Mouse (Mus musculus): ENCODE data around the gene Nmur1. TPM values are rescaled to one million over a fixed set of nuclear protein-coding genes. Genes with fewer than 3 reads are reported as not detected.

The Nmur1 gene
- polyA plus RNA-seq, 1 experiment from 2014 or later: 0.12 TPM

DNA sequence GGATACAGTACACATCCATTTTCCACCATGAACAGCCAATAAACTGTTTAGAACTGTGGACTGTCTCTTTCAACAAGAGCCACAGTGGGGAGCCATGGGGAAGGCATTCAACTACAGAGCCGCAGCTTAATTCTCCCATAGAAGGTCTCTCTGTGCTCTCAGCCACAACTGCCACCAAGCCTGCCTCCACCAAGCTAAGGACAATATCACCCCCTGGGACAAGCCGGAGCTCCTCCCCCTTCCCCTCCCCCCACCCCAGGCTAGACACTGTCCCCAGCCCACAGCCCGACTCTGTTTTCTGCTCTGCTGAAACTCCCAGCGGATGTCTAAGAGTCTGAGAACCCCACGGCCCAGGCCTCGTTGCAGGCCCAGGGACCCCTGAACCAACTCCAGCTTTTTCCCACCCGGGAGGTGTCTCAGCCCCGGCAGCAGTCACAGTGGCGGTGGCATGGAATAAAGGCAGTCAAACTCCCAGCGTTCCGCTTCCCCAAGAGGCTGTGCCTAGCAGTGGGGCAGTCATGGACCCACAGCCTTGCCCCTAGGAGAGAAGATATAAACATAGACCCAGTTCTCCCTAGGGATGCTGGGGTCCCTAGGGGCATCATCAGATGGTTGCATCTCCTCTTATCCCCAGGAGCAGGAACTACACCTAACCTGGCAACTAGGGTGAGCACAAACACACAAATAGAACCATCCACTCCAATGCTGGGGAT is 1.0 kb downstream of the Nmur1 start:
- no peak overlapping the region for H3K4me3 ChIP-seq (ENCODE audit: low read depth, low read length)
- peaks cover 15% of the 10 kb centered on the region for H3K4me1 ChIP-seq (ENCODE audit: control insufficient read depth, insufficient read depth, low read length)
- peak overlapping the region; percentile 7; the same call in 1 of the 2 replicates for H3K4me2 ChIP-seq (ENCODE audit: low read depth, severe bottlenecking)
- no peaks in the 10 kb centered on the region for H3K9me3 ChIP-seq (ENCODE audit: control insufficient read depth, low read length)
- 29% methylated on average over 11 of the region's 11 CpGs for WGBS
- peak overlapping the region; percentile 22; the same call in 1 of the 2 replicates for H3K9ac ChIP-seq (ENCODE audit: low read length)
- no peaks in the 10 kb centered on the region for H3K36me3 ChIP-seq (ENCODE audit: control insufficient read depth, insufficient read depth, low read length)
- no peaks in the 10 kb centered on the region for H3K27me3 ChIP-seq (ENCODE audit: control insufficient read depth, insufficient read depth, low read length)
- H3K27ac ChIP-seq (replicated peaks; ENCODE audit: low read depth, low read length): 0 out of 2 replicates have a peak overlapping the region, but pooled peaks have one; percentile 8
- ATAC-seq (ENCODE audit: insufficient number of reproducible peaks, low FRiP score, low TSS enrichment, low read depth): no peak
- DNase-seq (ENCODE audit: low spot score): no peak

DNA sequence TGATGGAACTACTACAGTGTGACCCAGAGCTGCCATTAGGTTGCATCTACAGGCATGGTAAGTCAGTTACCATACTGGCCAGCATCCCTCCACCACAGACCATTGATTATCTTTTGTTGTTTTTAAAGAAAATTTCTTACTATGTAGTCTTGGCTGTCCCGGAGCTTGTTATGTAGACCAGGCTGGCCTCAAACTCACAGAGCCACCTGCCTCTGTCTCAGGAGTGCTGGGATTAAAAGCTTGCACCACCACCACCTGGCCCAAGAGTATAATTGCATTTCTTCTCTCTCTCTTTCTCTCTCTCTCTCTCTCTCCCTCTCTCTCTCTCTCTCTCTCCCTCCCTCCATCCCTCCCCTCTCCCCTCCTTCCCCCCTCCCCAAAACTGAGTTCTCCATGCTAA is 1.7 kb downstream of the Nmur1 start:
- Histone ChIP-seq H3K4me2 (ENCODE audit: low read depth, severe bottlenecking) (no peak overlapping the region), H3K9me3 (ENCODE audit: control insufficient read depth, low read length) (no peaks in the 10 kb centered on the region), H3K27me3 (ENCODE audit: control insufficient read depth, insufficient read depth, low read length) (no peaks in the 10 kb centered on the region), H3K27ac (replicated peaks; ENCODE audit: low read depth, low read length) (no peak overlapping the region), H3K4me3 (ENCODE audit: low read depth, low read length) (no peak overlapping the region), H3K9ac (ENCODE audit: low read length) (no peak overlapping the region), H3K4me1 (ENCODE audit: control insufficient read depth, insufficient read depth, low read length) (peaks cover 15% of the 10 kb centered on the region), H3K36me3 (ENCODE audit: control insufficient read depth, insufficient read depth, low read length) (no peaks in the 10 kb centered on the region)
- no peak for ATAC-seq (ENCODE audit: insufficient number of reproducible peaks, low FRiP score, low TSS enrichment, low read depth)
- 88% methylated on average over 1 of the region's 1 CpGs for WGBS
- DNase-seq (ENCODE audit: low spot score): no peak

- H3K27ac ChIP-seq (replicated peaks; ENCODE audit: low read depth, low read length): no peak overlapping the region
- ATAC-seq (ENCODE audit: insufficient number of reproducible peaks, low FRiP score, low TSS enrichment, low read depth): no peak
Observed at GRCm38 (mm10) chr1:86423879-86424278, 2.1 kb downstream of the Nmur1 start.

GRCm38 (mm10) chr1:86421007-86421406 is 5.0 kb downstream of the Nmur1 start:
- peak overlapping the region; percentile 22; the same call in 1 of the 2 replicates for H3K9ac ChIP-seq (ENCODE audit: low read length)
- H3K27me3 ChIP-seq (ENCODE audit: control insufficient read depth, insufficient read depth, low read length): no peaks in the 10 kb centered on the region
- no peak overlapping the region for H3K4me3 ChIP-seq (ENCODE audit: low read depth, low read length)
- DNase-seq (ENCODE audit: low spot score) (peak; percentile 31), ATAC-seq (ENCODE audit: insufficient number of reproducible peaks, low FRiP score, low TSS enrichment, low read depth) (no peak)
- no peaks in the 10 kb centered on the region for H3K36me3 ChIP-seq (ENCODE audit: control insufficient read depth, insufficient read depth, low read length)
- WGBS: 37% methylated on average over 10 of the region's 10 CpGs
- H3K4me1 ChIP-seq (ENCODE audit: control insufficient read depth, insufficient read depth, low read length): peaks cover 15% of the 10 kb centered on the region
- no peak overlapping the region for H3K4me2 ChIP-seq (ENCODE audit: low read depth, severe bottlenecking)
- H3K27ac ChIP-seq (replicated peaks; ENCODE audit: low read depth, low read length): no peak overlapping the region; the same call in 1 of the 2 replicates
- H3K9me3 ChIP-seq (ENCODE audit: control insufficient read depth, low read length): no peaks in the 10 kb centered on the region

More at GRCm38 (mm10) chr1:86423879-86424278, 2.1 kb downstream of the Nmur1 start:
- no peak overlapping the region for H3K9ac ChIP-seq (ENCODE audit: low read length)
- no peak overlapping the region for H3K4me2 ChIP-seq (ENCODE audit: low read depth, severe bottlenecking)
- DNase-seq (ENCODE audit: low spot score): no peak
- WGBS: 81% methylated on average over 5 of the region's 5 CpGs
- H3K9me3 ChIP-seq (ENCODE audit: control insufficient read depth, low read length): no peaks in the 10 kb centered on the region
- no peaks in the 10 kb centered on the region for H3K36me3 ChIP-seq (ENCODE audit: control insufficient read depth, insufficient read depth, low read length)
- no peak overlapping the region for H3K4me3 ChIP-seq (ENCODE audit: low read depth, low read length)
- H3K4me1 ChIP-seq (ENCODE audit: control insufficient read depth, insufficient read depth, low read length): peaks cover 15% of the 10 kb centered on the region
- no peaks in the 10 kb centered on the region for H3K27me3 ChIP-seq (ENCODE audit: control insufficient read depth, insufficient read depth, low read length)

DNA sequence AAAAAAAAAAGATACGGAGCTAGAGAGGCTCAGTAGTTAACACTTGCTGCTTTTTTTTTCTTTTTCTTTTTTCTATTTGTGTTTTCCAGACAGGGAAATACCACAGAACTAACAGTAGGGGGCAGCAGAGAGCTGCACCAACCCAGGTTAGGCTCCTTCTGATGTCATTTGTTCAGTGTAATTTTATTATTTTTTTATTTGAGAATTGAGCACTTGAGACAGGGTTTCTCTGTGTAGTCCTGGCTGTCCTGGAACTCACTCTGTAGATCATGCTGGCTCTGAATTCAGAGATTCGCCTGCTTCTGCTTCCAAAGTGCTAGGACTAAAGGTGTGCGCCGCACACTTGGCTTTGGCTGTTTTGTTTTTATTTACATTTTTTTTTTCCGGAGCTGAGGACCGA is 9.7 kb downstream of the Nmur1 start:
- H3K9me3 ChIP-seq (ENCODE audit: control insufficient read depth, low read length): no peaks in the 10 kb centered on the region
- H3K27me3 ChIP-seq (ENCODE audit: control insufficient read depth, insufficient read depth, low read length): no peaks in the 10 kb centered on the region
- no peak for DNase-seq (ENCODE audit: low spot score)
- H3K9ac ChIP-seq (ENCODE audit: low read length): no peak overlapping the region
- ATAC-seq (ENCODE audit: insufficient number of reproducible peaks, low FRiP score, low TSS enrichment, low read depth): no peak
- no peak overlapping the region for H3K27ac ChIP-seq (replicated peaks; ENCODE audit: low read depth, low read length)
- peaks cover 3% of the 10 kb centered on the region; the same call in 1 of the 2 replicates for H3K4me1 ChIP-seq (ENCODE audit: control insufficient read depth, insufficient read depth, low read length)
- no peaks in the 10 kb centered on the region for H3K36me3 ChIP-seq (ENCODE audit: control insufficient read depth, insufficient read depth, low read length)
- WGBS: 64% methylated on average over 6 of the region's 6 CpGs
- H3K4me3 ChIP-seq (ENCODE audit: low read depth, low read length): no peak overlapping the region
- H3K4me2 ChIP-seq (ENCODE audit: low read depth, severe bottlenecking): no peak overlapping the region

GRCm38 (mm10) chr1:86415612-86416184 is 10.3 kb downstream of the Nmur1 start:
- H3K4me2 ChIP-seq (ENCODE audit: low read depth, severe bottlenecking): no peak overlapping the region
- no peak overlapping the region for H3K4me3 ChIP-seq (ENCODE audit: low read depth, low read length)
- H3K9ac ChIP-seq (ENCODE audit: low read length): no peak overlapping the region
- no peaks in the 10 kb centered on the region for H3K27me3 ChIP-seq (ENCODE audit: control insufficient read depth, insufficient read depth, low read length)
- no peak overlapping the region for H3K27ac ChIP-seq (replicated peaks; ENCODE audit: low read depth, low read length)
- WGBS: 67% methylated on average over 7 of the region's 7 CpGs
- H3K4me1 ChIP-seq (ENCODE audit: control insufficient read depth, insufficient read depth, low read length): no peaks in the 10 kb centered on the region
- no peaks in the 10 kb centered on the region for H3K9me3 ChIP-seq (ENCODE audit: control insufficient read depth, low read length)
- DNase-seq (ENCODE audit: low spot score): no peak
- 0 out of 2 replicates have a peak, but pooled peaks have one; percentile 33 for ATAC-seq (ENCODE audit: insufficient number of reproducible peaks, low FRiP score, low TSS enrichment, low read depth)
- no peaks in the 10 kb centered on the region for H3K36me3 ChIP-seq (ENCODE audit: control insufficient read depth, insufficient read depth, low read length)

DNA sequence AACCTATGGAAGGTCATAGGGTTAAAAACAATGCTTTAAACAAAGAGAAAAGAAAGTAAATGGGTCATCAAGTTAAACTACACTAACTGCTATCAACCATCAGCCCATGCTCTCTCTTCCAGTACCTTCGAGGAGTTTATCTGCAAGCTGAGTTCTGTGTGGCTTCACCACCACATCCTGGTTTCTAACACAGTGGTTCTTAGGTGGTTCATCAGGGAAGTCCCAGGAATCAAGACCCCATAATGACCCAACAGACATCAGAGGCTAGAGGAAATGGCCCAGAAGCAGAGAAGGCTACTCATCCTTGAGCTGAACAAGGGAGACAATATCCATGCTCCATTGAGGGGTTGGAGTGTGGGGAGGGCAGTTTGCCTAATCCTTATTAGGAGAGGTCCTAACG is 10.9 kb downstream of the Nmur1 start:
- Histone ChIP-seq H3K27me3 (ENCODE audit: control insufficient read depth, insufficient read depth, low read length) (no peaks in the 10 kb centered on the region), H3K36me3 (ENCODE audit: control insufficient read depth, insufficient read depth, low read length) (no peaks in the 10 kb centered on the region), H3K4me1 (ENCODE audit: control insufficient read depth, insufficient read depth, low read length) (no peaks in the 10 kb centered on the region), H3K27ac (replicated peaks; ENCODE audit: low read depth, low read length) (no peak overlapping the region), H3K4me2 (ENCODE audit: low read depth, severe bottlenecking) (no peak overlapping the region), H3K4me3 (ENCODE audit: low read depth, low read length) (no peak overlapping the region), H3K9me3 (ENCODE audit: control insufficient read depth, low read length) (no peaks in the 10 kb centered on the region), H3K9ac (ENCODE audit: low read length) (no peak overlapping the region)
- WGBS: 81% methylated on average over 2 of the region's 2 CpGs
- DNase-seq (ENCODE audit: low spot score) (no peak), ATAC-seq (ENCODE audit: insufficient number of reproducible peaks, low FRiP score, low TSS enrichment, low read depth) (no peak)

DNA sequence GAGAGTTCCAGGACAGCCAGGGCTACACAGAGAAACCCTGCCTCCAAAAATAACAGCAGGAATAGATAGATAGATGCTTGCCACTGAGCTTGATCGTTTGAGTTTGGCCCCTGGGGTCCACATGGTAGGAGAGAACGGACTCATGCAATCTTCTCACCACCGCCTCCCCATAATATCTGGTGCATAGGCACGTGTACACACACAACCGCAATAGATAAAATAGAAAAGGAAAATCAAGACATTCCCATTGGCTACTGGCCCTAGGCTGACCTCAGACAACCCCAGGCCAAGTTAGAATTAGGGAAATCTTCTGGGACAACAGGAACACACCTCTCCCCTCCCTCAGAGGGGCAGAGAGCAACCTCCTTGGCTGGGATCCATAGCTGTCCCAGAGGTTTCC is 11.3 kb downstream of the Nmur1 start:
- ATAC-seq (ENCODE audit: insufficient number of reproducible peaks, low FRiP score, low TSS enrichment, low read depth): no peak
- WGBS: 83% methylated on average over 5 of the region's 5 CpGs
- Histone ChIP-seq H3K4me2 (ENCODE audit: low read depth, severe bottlenecking) (no peak overlapping the region), H3K4me1 (ENCODE audit: control insufficient read depth, insufficient read depth, low read length) (no peaks in the 10 kb centered on the region), H3K4me3 (ENCODE audit: low read depth, low read length) (no peak overlapping the region), H3K27ac (replicated peaks; ENCODE audit: low read depth, low read length) (no peak overlapping the region), H3K9ac (ENCODE audit: low read length) (no peak overlapping the region), H3K27me3 (ENCODE audit: control insufficient read depth, insufficient read depth, low read length) (no peaks in the 10 kb centered on the region), H3K9me3 (ENCODE audit: control insufficient read depth, low read length) (no peaks in the 10 kb centered on the region), H3K36me3 (ENCODE audit: control insufficient read depth, insufficient read depth, low read length) (no peaks in the 10 kb centered on the region)
- no peak for DNase-seq (ENCODE audit: low spot score)

Measured in limb, embryonic 11.5 days (tissue).